Mouse (Mus musculus) MN1 (cell line): ENCODE measurements around the gene Usp6nl.

Experiments used
- DNase-seq: peaks from one replicate; pipeline ENCODE4 v3.0.0-alpha.2; 2016; ENCODE audit warnings: low spot score

Usp6nl gene

DNA sequence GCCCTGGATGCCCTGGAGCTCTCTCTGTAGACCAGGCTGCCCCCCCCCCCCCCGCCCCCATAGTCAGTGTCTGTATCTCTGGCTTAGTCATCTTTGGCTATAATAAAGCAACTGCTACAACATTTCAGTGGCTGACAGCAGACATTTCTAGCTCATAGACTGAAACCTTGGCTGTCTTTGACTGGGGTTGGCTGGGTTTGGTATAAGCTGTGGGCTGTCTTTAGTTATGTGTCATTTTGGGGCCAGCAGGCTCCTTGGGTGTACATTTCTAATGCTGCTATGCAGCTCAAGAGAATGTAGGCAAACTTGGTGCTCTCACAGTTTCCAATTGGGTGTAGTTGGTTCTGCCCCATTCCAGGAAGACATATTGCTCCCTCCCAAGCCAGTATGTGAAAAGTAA is 11.1 kb downstream of the Usp6nl start:
- DNase-seq: no peak

DNA sequence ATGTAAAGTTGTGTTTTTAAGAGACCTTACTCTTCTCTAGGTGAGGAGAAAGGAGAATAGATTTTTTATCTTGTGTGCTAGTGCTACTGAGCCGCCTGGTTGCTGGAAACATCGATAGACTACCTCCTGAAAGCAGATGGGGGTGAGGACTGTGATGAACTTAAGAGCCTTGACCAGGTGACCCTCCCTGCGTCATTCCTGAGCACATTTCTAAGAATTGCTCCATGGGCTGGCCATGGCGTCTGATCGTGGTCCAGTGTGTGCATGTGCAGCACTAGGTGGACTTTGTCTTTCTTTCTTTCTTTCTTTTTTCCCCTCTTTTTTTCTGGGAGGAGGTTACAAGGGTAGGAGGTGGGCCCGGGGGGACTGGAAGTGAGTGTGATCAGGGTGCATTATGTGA is 11.5 kb downstream of the Usp6nl start:
- DNase-seq: no peak

DNA sequence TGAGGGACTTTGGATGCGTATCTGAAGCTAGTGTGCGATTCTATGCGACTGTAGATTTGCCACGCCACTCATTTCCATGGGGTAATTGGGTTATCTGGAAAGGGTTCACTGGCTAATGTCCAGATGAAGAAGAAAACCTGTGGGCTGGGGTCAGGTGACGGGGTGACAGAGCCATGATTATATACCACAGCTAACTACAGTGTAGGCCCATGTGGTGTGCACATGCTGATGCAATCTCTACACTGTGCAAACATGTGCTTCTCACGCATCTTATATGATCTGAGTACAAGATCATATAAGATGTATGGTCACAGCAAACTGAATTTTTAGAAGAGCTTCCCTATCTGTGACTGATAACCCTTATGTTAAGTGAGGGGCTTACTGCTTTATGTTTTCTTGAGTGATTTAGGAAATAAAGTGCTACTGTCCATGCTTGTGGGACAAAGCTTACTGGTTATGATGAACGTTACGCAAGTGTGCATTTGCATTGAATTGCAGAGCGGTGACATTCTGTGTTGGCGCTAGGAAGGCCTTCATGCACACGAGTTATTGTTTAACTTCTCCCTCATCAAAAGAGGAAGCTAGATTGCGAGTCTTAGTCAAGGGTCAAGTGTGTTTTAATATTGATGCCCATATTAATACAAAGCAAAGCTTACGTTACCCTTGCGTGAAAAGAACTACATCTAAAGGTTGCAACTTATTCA is 12.7 kb downstream of the Usp6nl start:
- peak; percentile 7 for DNase-seq

DNA sequence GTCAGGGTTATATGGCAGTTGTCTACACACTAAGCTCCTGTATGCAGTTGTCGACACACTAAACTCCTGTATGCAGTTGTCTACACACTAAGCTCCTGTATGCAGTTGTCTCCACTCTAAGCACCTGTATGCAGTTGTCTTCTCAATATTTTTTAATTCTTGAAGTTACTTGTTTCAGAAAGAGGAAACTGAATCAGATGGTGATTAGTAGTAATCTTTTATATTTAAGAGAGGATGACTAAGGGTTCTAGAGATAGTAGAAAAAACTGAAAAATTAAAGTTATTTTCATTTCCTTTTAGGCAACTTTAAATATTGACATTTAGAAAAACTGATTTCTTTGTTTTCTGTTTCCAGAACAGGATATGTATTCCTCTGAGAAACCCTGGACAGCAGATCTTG is 13.5 kb downstream of the Usp6nl start:
- no peak for DNase-seq

DNA sequence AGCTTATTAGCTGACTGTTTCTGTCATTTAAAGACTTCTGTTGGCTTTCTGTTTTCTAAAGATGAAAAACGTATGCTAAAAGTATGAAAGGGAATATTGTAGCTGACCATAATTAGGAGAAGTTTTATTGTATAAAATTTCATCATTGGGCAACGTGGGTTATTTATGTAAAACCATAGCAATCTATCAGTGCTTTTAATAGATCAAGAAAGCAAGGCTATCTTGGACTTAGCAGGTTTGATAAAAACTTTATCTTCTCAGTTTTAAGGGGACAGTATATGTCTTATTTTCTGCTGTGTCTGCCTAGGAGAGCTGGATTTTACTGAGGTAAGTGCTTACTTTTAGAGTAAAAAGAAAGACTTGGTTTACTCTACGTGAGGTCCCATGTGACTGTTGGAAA is 14.2 kb downstream of the Usp6nl start:
- DNase-seq: no peak

DNA sequence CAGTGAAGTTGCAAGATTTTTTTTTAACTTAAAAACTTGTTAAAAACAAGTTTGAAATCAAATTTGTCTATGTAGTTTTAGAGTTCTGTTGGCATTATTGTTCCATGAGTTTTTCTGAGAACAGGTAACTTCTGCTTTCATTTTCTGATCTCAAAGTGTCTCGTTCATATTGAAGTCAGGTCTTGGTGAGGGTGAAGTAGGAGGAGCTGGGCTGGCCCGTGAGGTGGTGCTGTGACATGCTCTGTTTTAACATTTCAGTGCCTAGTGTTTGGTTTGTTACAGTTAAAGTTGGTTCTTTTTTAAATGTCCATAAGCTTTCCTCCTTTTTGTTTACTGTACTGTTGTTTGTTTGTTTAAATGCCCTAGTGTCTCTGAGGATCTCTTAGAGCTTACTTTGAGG is 15.0 kb downstream of the Usp6nl start:
- DNase-seq: no peak

DNA sequence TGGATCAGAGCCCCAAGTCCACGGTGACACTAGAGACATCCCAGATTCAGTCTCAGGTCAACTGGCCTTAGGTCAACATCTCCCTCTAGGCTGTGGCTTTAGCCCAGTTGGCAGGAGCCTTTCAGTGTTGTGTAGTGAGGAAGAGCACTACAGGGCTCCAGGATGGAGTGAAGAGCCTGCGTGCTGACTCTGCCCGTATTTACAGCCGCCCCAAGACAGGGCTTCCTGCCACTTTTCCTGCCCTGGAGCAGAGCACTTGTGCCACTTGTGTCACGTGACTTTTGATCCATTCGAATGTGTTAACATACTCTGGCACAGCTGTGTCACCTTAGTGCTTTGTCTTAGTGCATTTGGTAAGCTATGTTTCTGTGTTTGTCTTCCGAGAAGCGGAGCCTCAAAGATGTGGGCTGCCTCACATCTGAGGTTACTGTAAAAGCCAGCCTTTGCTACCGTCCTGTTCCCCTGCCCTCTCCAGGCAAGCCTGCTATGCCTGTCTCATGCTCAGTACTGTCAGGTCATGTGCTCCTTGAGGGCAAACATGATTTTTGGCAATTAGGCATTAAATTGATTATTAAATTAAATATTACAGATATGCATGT is 15.7 kb downstream of the Usp6nl start:
- no peak for DNase-seq

DNA sequence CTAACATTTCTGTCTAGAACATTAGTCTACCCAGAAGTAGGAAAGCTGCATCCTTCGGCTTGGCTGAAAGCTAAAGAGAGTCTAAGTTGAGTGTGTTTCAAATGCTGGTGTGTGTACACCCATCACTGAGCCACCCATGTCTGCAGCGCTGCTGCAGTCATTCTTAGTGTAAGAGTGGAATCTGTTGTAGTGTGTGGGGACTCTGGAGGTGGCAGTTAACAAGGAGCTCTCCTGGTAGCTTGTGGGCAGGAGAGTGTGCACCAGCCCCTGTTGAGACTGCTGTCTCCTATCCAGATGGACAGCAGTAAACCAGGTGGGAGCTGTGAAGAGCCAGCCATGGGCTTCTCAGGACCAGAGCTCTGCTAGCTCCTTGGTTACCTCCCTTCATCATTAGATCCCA is 18.0 kb downstream of the Usp6nl start:
- no peak for DNase-seq

DNA sequence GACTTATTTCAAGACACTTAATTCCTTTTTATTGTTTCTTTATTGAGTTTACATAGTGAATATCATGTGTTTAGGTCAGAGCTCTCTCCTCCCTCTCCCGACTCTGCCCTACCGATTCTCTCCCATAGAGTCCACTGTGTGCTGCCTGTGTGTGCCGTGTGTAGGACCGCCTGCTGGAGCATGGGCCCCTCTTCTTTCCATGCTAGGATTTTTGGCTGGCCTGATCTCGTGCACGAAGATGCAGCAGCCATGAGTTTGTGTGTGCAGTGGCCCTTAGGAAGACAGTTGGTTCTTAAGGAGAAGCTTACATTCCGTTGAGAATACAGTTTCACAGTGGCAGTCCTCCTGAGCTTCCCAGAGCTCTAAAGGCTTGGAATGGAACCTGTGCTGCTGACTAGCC is 19.0 kb downstream of the Usp6nl start:
- DNase-seq: no peak

DNA sequence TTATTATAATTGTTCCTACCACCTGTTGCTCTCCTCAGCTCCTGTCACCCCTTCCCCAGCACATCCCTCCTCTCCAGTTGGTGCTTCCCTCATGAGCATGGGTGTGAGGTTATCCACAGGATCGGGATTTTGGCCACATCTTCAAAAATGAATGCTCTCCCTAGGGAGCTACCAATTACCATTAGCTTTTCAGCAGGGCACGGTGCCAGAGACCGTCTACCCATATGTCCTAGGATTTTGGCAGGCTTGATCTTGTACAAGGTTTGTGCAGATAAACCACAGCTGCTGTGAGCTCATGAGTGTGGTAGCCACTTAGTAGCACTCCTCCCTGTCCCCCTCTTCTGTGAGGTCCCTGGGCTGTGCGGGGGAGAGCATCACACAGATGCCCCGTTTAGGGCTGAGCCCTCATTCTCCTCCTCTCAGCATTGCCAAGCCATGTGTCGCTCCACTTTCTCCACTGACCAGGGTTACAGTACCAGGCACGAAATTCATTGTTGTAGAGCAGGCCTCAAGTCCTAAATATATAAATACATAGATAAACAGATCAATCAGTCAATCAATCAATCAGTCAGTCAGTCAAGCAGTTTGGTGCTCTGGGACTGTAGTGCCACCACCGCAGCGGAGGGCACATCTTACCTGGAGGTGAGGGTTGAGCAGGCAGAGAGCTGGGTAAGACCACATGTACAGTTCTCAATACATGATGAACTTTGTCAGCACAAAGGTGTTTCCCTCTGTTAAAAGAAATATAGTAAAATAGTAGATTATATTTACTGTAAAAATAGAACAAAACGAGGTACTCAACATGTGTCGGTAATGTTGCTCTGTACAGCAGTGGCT is 27.0 kb downstream of the Usp6nl start:
- peak; percentile 85 for DNase-seq

DNA sequence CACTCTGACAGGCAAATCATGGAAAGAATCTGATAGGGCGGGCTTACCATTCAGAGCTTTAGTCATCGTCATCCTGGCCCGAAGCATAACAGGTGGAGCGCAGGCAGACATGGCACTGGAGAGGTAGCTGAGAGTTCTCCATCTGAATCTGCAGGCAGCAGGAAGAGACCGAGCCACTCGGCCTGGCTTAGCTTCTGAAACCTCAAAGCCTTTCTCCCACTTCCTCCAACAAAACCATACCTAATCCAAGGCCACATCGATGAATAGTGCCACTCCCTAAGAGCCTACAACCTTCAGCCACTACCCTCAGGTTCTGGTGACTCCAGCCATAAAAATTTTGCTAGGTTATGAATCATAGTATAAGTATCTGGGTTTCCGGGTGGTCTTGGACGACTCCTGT is 27.7 kb downstream of the Usp6nl start:
- DNase-seq: no peak

DNA sequence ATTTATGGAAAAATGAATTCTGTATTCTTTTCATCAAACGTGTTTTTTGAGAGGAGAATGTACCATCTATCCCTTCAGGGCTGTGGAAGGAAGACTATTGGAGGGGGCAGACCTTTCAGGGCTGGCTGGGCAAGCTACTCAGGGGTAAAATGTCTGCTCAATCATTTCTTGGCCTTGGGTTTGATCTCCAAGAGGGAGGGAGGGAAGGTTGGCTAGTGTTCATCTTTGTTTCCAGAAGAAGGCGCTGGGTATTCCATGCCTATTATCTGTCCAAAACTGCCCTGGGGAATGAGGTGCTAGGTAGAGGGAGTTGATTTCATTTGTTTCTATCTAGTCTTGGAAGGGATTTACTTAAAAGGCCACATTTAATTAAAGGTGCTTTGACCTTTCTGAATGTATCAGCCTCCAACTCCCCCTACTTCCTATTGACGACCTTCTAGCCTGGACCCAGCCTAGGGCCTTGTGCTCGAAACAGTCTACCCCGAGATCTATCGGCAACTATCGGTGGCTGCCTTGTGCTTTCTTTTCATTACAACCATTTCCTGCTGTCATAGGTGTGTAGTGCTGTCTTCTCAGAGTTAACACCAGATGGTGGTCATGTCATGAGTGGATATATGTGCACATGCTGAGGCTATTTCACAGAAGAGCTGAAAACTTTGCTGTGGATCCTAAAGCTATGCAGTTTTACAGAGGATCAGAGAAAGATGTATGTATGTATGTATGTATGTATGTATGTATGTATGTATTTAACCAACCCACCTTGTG is 28.6 kb downstream of the Usp6nl start:
- DNase-seq: no peak

DNA sequence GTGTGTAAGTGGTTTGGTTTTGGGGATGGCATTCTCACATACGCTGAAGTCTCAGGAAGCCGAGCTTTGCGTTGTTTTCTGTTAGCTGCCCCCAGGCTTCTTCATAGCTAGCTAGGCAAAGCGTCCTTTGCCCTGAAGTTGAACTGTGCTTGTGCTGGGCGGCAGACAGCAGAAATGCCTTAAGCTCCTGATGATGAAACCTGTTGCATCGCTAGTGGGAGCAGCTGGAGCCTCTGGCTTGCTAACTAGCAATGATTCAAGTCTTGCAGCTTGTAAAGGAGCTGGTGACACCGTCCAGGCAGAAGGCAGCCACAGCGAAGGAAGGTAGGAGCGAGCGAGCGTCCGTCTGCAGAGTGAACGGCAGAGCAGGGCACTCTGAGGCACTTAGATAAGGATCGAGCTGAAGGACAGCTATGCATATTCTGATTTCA is 30.1 kb downstream of the Usp6nl start:
- DNase-seq: no peak

DNA sequence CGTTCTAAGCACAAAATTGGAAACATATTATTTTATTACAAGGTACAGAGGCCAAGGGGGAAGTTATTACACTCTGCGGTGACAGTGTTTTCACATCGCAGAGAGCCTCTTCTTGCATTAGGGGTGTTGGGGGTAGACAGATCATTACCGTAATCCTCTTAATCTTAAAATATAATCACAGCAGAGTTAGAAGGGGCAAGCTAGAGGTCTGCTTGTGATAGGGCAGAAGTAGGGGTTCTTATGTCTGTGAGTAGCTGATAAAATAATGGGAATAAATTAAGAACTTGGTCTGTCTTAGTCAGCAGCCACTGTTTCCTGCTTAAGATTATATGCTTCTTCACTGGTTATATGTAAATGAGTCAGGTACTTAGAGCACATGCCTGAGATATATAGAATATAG is 30.6 kb downstream of the Usp6nl start:
- DNase-seq: no peak

DNA sequence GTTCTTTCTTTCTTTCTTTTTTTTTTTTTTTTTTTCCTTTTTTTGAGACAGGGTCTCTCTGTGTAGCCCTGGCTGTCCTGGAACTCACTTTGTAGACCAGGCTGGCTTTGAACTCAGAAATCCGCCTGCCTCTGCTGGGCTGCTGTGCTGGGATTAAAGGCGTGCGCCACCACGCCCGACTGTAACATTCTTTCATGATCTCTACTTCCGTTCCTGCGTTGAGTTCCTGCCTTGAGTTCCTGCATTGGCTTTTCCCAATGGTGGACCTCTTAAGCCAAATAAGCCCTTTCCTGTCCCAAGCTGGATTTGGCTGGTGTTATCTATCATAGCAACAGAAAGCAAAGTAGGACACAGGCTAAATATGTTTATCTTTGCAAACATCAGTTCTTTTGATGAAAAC is 34.8 kb downstream of the Usp6nl start:
- no peak for DNase-seq

DNA sequence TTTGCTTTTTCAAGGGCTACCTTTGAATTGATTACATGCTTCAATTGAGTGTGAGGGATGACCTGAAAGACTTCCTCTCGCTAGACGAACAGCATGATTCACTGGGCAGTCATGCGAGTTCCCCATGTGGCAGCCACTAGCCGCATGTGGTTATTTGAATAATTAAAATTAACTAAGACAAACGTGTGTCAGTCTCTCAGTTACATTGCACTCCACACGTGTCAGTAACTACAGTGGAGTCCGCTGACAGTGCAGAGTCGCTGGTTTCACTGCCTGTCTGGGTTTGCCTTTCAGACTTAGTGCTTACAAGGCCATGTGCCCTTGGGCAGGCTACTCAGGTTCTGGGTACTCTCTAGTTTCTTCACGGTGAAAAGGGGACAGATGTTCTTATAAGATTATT is 37.2 kb downstream of the Usp6nl start:
- no peak for DNase-seq

DNA sequence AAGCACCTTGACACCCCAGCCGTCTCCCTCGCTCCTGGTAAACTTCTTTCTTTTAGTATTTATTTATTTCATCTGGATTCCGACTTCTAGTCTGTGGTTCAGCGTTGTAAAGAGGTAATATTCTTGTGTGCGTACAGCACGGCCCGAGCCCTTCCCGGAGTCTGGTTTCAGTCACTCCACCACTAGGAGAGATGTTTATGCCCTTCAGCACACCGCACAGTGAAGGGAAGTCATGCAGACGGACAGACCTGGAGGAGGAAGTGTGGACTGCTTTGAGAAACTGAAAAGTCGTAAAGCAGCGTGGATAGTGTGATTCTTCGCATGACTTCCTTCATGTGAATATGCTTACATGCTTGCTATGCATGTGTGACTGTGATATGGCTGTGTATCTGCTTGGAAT is 40.7 kb downstream of the Usp6nl start:
- no peak for DNase-seq

DNA sequence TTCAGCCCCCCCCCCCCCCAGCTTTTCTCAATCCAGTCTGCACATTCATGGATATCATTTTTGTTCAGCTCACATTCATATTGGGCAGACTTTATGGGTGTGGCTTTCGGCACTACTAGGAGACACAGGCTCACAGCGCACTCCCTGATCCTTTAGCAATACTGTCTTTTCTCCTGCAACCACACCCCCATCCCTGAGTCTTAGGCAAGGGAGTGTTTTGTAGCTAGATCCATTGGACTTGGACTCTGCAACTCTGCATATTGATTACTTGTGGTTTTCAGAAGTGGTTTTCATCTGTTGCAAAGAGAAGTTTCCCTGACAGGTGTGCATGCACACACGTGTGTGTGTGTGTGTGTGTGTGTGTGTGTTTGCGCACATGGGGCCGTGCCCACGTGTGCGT is 41.5 kb downstream of the Usp6nl start:
- no peak for DNase-seq

DNA sequence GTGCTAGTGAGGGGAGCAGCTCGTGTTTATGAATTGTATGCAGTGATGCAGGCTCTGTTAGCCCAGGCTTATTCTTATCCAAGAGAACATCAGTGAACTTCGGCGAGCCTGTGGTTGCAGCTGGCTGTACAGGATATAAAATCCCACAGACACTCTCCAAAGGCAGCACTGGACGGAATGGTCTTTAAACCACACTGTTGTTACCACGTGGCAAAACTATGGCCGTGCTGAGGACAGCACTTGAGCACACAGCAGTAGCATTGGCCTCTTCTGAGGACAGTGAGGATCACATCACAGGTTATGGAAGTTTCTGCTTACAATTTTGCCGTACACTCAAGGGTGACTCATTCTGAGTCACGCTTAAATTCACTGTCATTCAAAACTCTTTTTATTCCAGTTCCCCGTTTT is 44.1 kb downstream of the Usp6nl start:
- peak; percentile 24 for DNase-seq

DNA sequence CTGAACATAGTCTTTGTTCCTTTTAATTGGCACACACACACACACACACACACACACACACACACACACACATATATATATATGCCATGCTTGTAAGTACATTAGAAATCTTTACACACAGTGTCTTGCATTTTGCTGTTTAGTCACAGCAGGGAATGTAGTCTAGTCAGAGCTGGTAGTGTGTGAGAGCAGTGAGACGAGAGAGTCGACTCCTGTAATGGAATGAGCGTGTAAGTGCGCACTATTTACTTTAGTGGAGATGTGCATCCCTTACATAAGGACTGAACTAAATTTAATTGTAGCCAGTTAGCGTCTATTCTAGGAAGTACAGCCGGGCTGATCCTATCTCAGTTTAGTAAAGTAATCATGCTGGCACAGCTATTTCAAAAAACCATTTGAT is 44.5 kb downstream of the Usp6nl start:
- peak; percentile 7 for DNase-seq

DNA sequence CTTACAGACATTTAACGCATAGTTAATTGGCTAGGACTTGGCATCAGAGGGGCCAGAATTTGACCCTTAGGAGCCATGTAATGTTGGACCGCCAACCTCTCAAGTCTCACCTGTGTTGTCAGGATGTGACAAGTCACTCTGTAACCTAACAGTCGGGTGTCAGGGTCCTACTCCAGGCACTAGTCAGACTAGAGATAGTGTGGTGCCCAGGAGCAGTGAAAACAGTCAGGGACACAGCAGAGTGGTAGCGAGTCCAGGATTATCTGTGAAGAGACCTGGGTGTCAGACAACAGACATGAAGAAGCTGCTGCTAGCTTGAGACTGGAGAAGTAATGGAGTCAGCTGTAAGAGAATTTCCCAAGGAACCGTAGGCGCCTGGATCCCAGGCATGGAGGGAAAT is 45.0 kb downstream of the Usp6nl start:
- DNase-seq: no peak

DNA sequence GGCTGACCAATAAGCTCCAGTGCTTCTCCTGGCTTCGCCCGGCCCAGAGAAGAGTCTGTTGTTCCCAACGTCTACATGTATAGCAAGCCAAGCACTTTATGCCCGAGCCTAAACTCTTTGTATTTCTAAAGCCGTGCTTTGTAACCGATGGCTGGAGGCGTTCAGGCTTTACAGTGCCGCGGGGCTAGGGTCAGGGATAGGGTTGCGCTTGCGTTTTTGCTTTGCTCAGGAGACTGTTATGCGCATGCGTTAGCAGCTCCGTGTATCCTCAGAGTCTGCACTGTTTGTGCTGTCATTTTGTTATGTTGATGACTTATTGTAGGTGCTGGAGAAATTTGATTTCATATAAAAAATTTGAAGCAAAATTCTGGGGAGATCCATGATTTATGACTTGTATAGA is 51.7 kb downstream of the Usp6nl start:
- DNase-seq: no peak

DNA sequence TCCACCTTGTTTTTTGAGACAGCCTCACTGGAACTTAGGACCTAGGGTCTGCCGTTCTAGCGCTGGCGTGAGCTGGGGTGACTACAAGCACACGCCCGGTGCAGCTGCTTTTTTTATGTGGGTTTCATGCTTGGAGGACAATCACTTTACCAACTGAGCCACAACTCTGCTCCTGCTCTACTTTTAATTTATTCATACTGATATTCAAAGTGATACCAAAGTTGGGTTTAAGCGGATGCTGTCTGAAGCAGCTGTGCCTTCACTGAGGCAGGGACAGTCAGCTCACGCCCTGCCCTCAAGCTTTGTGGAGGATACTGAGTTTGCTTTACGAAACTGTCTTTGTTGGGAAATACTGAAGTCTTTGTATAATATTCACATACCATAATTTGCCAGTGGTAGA is 53.6 kb downstream of the Usp6nl start:
- DNase-seq: no peak
